Mouse (Mus musculus) heart, adult 2 months (tissue): ENCODE data around the gene Cdk14. TPM values are rescaled to one million over a fixed set of nuclear protein-coding genes. Genes with fewer than 3 reads are reported as not detected.

Source experiments
- DNase-seq, 2 experiments: peaks; one replicate each; pipeline ENCODE4 v3.0.0; 2021
- H3K27ac ChIP-seq: fragments of 200-600 bp; 2 replicates; pipeline ENCODE4 v1.8.1; 2022
- H3K27me3 ChIP-seq: fragments of 200-500 bp; 2 replicates; pipeline ENCODE4 v1.6.1; 2012; ENCODE audit warnings: mild to moderate bottlenecking, low read length, inconsistent platforms, mixed read lengths; ENCODE audit not compliant: control insufficient read depth, insufficient read depth
- H3K36me3 ChIP-seq: fragments of 200-500 bp; 2 replicates; pipeline ENCODE4 v1.6.1; 2012; ENCODE audit warnings: low read length, inconsistent platforms; ENCODE audit not compliant: control insufficient read depth, insufficient read depth
- H3K4me1 ChIP-seq: fragments of 200-500 bp; 2 replicates; pipeline ENCODE4 v1.6.1; 2011; ENCODE audit warnings: low read length; ENCODE audit not compliant: control insufficient read depth, insufficient read depth
- H3K4me3 ChIP-seq: fragments of 200-600 bp; 2 replicates; pipeline ENCODE4 v1.8.1; 2022
- H3K79me2 ChIP-seq: fragments of 200-500 bp; replicated peaks from 2 replicates; pipeline ENCODE4 v1.6.1; 2012; ENCODE audit warnings: mild to moderate bottlenecking, inconsistent platforms, low read length, moderate library complexity, mixed read lengths; ENCODE audit not compliant: control insufficient read depth, insufficient read depth
- H3K9ac ChIP-seq: fragments of 200-500 bp; 2 replicates; pipeline ENCODE4 v1.6.1; 2012; ENCODE audit warnings: low read depth, mild to moderate bottlenecking, control low read depth, inconsistent platforms, low read length, mixed read lengths
- CTCF ChIP-seq: fragments of 200-600 bp; IDR thresholded peaks from 2 replicates; pipeline ENCODE4 v1.8.1; 2022; ENCODE audit warnings: antibody characterized with exemption, mild to moderate bottlenecking, moderate library complexity
- EP300 ChIP-seq: fragments of 200-500 bp; IDR thresholded peaks from 2 replicates; pipeline ENCODE4 v1.6.1; 2011; ENCODE audit warnings: low read depth, low read length, control low read depth; ENCODE audit not compliant: insufficient read depth
- POLR2A ChIP-seq: fragments of 200-500 bp; IDR thresholded peaks from 2 replicates; pipeline ENCODE4 v1.6.1; 2011; ENCODE audit warnings: mild to moderate bottlenecking, low read depth, low read length, control low read depth; ENCODE audit not compliant: insufficient read depth
- WGBS: fragments of 180-500 bp; shearing (Covaris S2); methylation state at CpG from one replicate; pipeline ENCODE4 v1.1.7; 2018; 5-methylcytosine and 5-hydroxymethylcytosine counted together
- intact Hi-C: fragments of 180-260 bp; cut with DNase I; formaldehyde crosslinking; loops from one replicate; pipeline ENCODE4 v1.15.1; 2025
- polyA plus RNA-seq: library from polyadenylated mRNA; depleted of rRNA; stranded (reverse); fragments of >200 nt; gene quantifications from 2 replicates; pipeline ENCODE4 v1.2.3, GENCODE M21; 2012
- total RNA-seq, 2 experiments: library from RNA; stranded (reverse); gene quantifications; 2 replicates each; pipeline ENCODE4 v1.2.3; 2021

Gene Cdk14
- total and polyA plus RNA-seq, 3 experiments = 2.7 to 8.1 (median 7.6) TPM

DNA sequence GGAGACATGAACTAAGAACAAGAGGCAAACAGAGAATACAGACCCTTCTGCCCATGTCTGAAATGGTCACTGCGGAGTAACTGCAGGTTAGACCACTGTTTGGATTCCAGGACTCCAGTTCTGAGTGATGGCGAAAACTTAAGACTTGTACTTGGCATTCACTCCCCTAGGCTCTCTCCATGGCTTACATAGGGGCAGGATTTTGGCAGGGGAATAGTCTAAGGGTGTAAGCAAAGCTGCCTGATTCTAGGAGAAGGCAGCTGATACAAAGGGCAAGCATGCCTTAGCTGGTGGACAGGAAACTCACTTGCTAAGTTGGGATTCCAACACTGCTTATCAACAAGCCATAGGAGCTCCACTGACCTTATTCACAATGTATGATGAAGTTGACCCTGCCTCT lies 521.9 kb downstream of the Cdk14 start:
- intact Hi-C loops = no loop called here

DNA sequence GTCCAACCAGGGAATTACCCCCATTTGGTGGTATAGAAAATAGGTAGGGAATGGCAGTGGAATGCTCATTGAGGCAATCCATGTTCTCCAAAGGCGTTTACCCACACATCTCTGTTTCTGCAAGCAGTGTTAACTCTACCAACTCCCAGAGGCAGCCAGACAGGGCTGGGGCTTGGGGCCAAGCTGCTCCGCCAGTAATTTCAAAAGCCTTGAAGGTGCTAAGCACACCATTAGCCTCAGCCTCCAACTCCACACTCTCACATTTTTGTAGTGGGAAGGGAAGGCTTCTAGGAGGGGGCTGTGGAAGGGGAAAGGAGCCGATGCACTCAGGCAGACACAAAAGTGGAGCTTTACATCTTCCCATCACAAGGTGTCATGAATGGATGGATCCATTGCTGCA lies 525.1 kb downstream of the Cdk14 start:
- no peaks in the 10 kb centered on the region for H3K79me2 ChIP-seq
- no peaks in the 10 kb centered on the region for H3K36me3 ChIP-seq
- H3K27ac ChIP-seq = no peak overlapping the region
- no peaks in the 10 kb centered on the region for H3K27me3 ChIP-seq
- TF ChIP-seq POLR2A (no peak), EP300 (no peak), CTCF (no peak)
- 82% methylated on average over 3 of the region's 3 CpGs for WGBS
- no peaks in the 10 kb centered on the region for H3K4me1 ChIP-seq
- H3K4me3 ChIP-seq = no peak overlapping the region
- intact Hi-C loops = no loop called here
- no peak overlapping the region for H3K9ac ChIP-seq
- no peak for DNase-seq

More for the DNA sequence above, 521.9 kb downstream of the Cdk14 start:
- H3K9ac ChIP-seq = no peak overlapping the region
- no peak for DNase-seq
- H3K4me1 ChIP-seq = no peaks in the 10 kb centered on the region
- no peak overlapping the region for H3K27ac ChIP-seq
- TF ChIP-seq POLR2A (no peak), EP300 (no peak), CTCF (no peak)
- H3K27me3 ChIP-seq = no peaks in the 10 kb centered on the region
- 91% methylated on average over 2 of the region's 2 CpGs for WGBS
- H3K4me3 ChIP-seq = no peak overlapping the region
- H3K36me3 ChIP-seq = no peaks in the 10 kb centered on the region
- H3K79me2 ChIP-seq = no peaks in the 10 kb centered on the region

DNA sequence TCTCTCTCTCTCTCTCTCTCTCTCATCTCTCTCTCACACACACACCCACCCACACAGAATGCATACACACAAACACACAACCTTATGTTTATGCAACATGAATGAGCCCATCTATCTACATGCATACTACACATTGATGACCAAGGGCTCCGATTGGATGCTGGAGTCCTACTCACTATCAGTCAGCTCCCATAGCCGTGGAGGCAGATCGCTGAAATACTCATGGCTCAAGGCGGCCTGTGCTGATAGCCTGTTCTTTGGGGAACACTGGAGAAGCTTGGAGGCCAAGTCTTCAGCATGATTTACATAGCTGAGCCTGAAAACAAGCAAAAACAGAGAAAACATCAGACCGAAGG lies 526.3 kb downstream of the Cdk14 start:
- H3K27me3 ChIP-seq = no peaks in the 10 kb centered on the region
- TF ChIP-seq EP300 (no peak), CTCF (no peak), POLR2A (no peak)
- no peaks in the 10 kb centered on the region for H3K79me2 ChIP-seq
- WGBS = 82% methylated on average over 5 of the region's 5 CpGs
- intact Hi-C loops = no loop called here
- no peak overlapping the region for H3K9ac ChIP-seq
- H3K27ac ChIP-seq = no peak overlapping the region
- H3K4me3 ChIP-seq = no peak overlapping the region
- H3K36me3 ChIP-seq = no peaks in the 10 kb centered on the region
- H3K4me1 ChIP-seq = no peaks in the 10 kb centered on the region
- no peak for DNase-seq

DNA sequence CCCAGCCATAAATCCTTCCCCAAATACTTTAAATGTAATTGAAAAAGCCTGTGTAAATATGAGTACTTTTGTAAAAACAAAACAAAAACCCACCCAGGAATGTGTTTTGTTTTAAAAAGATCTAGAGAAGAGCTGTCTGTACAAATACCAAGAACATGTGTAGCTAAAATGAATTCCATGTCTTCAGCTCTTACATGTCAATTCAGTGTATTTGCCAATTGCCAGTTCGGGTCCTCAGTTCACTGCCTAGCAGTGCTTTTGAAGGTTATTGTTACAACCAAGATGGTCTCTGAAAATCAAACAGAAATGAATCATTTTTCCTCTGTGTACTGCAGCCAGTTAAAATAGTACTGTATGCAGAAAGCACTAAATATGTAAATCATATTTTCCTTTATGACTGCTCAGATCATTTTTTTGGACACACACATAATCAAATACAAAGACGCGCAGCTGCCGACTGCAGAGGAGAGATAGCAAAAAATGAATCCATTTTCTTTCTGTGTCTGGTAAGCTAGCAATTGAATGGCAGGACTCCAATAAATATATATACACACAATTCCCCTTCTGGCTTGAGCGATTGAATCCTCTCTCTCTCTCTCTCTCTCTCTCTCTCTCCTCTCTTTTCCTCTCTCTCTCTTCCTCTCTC lies 526.8 kb downstream of the Cdk14 start:
- Histone ChIP-seq H3K27ac (no peak overlapping the region), H3K4me3 (no peak overlapping the region), H3K79me2 (no peaks in the 10 kb centered on the region), H3K36me3 (no peaks in the 10 kb centered on the region), H3K27me3 (no peaks in the 10 kb centered on the region), H3K4me1 (no peaks in the 10 kb centered on the region), H3K9ac (no peak overlapping the region)
- 79% methylated on average over 5 of the region's 5 CpGs for WGBS
- TF ChIP-seq POLR2A = no peak
- TF ChIP-seq CTCF = no peak
- TF ChIP-seq EP300 = no peak
- no peak for DNase-seq
- intact Hi-C loops = no loop called here

DNA sequence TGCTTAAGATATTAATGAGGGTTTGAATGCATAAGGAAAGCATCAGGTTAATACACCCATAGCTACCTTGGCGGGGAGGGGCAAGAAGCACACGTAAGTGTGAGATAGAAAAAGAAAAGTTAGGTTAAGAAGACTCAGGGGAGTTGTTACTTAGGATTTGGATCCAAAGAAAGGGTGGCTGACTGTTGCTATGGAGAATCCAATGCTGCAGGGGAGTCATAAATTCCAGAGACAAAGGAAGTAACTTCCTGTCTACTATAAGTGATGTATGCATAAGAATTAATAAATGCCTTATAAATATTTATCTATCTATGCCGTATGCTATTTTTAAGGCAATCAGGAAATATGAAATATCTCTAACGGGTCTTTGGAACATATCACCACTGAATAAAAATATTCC lies 527.4 kb downstream of the Cdk14 start:
- Histone ChIP-seq H3K36me3 (no peaks in the 10 kb centered on the region), H3K9ac (no peak overlapping the region), H3K4me1 (no peaks in the 10 kb centered on the region), H3K4me3 (no peak overlapping the region), H3K79me2 (no peaks in the 10 kb centered on the region), H3K27me3 (no peaks in the 10 kb centered on the region), H3K27ac (no peak overlapping the region)
- intact Hi-C loops = no loop called here
- no peak for DNase-seq
- TF ChIP-seq CTCF (no peak), POLR2A (no peak), EP300 (no peak)
- WGBS = 61% methylated on average over 4 of the region's 4 CpGs

DNA sequence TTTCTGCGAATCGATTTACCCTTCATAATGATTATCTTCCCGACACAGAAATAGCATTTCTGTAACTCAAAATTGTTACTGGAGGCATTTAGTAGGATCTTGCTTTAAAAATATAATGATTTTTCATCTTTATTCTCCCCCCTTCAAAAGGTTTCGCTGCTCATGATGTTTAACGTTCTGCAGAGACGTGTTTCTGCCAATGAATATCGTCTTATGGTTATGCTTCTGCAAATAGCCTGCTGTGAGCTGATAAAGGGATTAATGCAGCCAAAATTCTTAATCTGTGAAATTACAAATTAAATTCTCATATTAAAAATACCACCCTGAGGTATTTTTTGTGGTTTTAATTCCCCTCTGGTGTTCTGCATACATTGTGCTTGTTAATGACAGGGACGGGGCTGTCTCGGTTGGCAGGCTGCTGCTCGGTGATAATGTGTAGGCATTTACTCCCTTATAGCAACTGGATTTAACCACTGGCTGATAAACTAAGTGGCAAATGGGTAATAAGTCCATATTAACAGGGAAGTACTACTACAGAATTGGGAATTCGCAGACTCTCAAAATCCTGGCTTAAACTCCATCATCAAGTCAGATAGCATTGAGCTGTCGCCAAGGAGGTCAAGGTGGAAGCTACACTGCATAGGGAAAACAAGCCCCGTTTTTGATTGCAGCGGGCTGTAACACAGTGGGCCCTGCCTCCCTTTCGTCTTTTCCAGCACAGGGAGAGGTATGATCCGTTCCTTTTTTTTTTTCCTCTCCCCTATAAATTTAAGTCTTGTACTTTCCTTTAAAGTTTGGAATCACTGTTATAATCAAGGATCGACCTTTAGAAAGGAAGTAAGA lies 528.0 kb downstream of the Cdk14 start:
- H3K36me3 ChIP-seq = no peaks in the 10 kb centered on the region
- no peak overlapping the region for H3K9ac ChIP-seq
- intact Hi-C loops = no loop called here
- no peak overlapping the region for H3K4me3 ChIP-seq
- no peak for DNase-seq
- H3K27ac ChIP-seq = no peak overlapping the region
- WGBS = 80% methylated on average over 17 of the region's 17 CpGs
- H3K4me1 ChIP-seq = no peaks in the 10 kb centered on the region
- no peak for TF ChIP-seq CTCF
- TF ChIP-seq EP300 = no peak
- no peak for TF ChIP-seq POLR2A
- H3K27me3 ChIP-seq = no peaks in the 10 kb centered on the region
- no peaks in the 10 kb centered on the region for H3K79me2 ChIP-seq
